Mouse (Mus musculus): ENCODE measurements around the gene Ccdc85c. TPM values are rescaled to one million over a fixed set of nuclear protein-coding genes. Genes with fewer than 3 reads are reported as not detected.

Gene Ccdc85c
- polyA plus RNA-seq, 1 experiment from 2014 or later, result 8.2 TPM

- peak overlapping the region; percentile 92; the same call in 1 of the 2 replicates for H3K4me2 ChIP-seq (ENCODE audit: low read length)
- no peaks in the 10 kb centered on the region for H3K36me3 ChIP-seq (ENCODE audit: control insufficient read depth, insufficient read depth, low read length)
- H3K4me1 ChIP-seq (ENCODE audit: control insufficient read depth in 2 of 2, insufficient read depth in 2 of 2, low read length in 2 of 2), result peaks cover 53 to 66% of the 10 kb centered on the region in 2 experiments
- peak overlapping the region; percentile 41; the same call in 1 of the 2 replicates for H3K9ac ChIP-seq (ENCODE audit: low read length)
- ATAC-seq (ENCODE audit: insufficient number of reproducible peaks, insufficient read depth, low FRiP score, low read depth), result no peak
- H3K4me3 ChIP-seq (ENCODE audit: control insufficient read depth in 1 of 2, insufficient read depth in 1 of 2, low read depth in 1 of 2, low read length in 2 of 2), result no peak overlapping the region
- no peak overlapping the region for H3K27ac ChIP-seq (replicated peaks in 1 of 2; ENCODE audit: control insufficient read depth in 1 of 2, insufficient read depth in 1 of 2, low read depth in 2 of 2, low read length in 2 of 2)
- H3K9me3 ChIP-seq (ENCODE audit: control insufficient read depth, low read length), result no peaks in the 10 kb centered on the region
- H3K27me3 ChIP-seq (ENCODE audit: control insufficient read depth, insufficient read depth, low read length), result no peaks in the 10 kb centered on the region
- WGBS, result 48% methylated on average over 16 of the region's 16 CpGs
Observed at GRCm38 (mm10) chr12:108271351-108272142, 3.7 kb downstream of the Ccdc85c start.

DNA sequence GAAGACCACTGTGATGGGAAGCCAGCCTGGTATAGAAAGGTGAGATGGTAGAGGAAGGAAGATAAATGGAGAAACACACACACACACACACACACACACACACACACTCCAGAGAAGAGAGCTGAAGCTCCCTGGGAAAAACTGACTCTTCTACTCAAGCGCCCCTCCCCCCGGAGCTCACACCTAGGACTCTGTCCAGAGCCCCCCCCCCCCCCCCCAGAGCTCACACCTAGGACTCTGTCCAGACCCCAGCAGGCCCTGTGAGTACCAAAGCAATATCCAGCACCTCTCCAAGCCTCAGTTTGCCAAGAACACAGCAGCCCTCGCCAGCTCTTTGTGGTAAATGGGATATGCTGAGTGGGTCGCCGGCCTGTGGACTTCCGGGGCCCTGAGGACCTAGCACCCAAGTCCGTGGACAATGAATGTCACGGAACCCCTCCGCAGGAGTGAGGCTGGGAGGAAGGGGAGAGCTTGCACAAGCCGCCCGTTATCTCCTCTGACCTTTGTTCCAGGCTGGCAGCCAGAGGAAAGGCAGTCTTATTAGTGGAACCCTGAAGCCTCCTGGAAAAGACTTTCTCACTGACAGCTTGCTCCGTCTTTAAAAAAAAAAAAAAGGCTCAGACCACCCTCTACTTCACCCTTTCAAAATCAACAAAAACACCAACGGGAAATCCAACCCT is 4.8 kb downstream of the Ccdc85c start:
- no peak for ATAC-seq (ENCODE audit: insufficient number of reproducible peaks, insufficient read depth, low FRiP score, low read depth)
- H3K27ac ChIP-seq (replicated peaks in 1 of 2; ENCODE audit: control insufficient read depth in 1 of 2, insufficient read depth in 1 of 2, low read depth in 2 of 2, low read length in 2 of 2), result peak overlapping the region; percentile 11 to 55
- H3K4me3 ChIP-seq (ENCODE audit: control insufficient read depth in 1 of 2, insufficient read depth in 1 of 2, low read depth in 1 of 2, low read length in 2 of 2), result no peak overlapping the region; a peak in 1 of 4 replicates
- no peaks in the 10 kb centered on the region for H3K27me3 ChIP-seq (ENCODE audit: control insufficient read depth, insufficient read depth, low read length)
- no peaks in the 10 kb centered on the region for H3K36me3 ChIP-seq (ENCODE audit: control insufficient read depth, insufficient read depth, low read length)
- peaks cover 63 to 76% of the 10 kb centered on the region in 2 experiments for H3K4me1 ChIP-seq (ENCODE audit: control insufficient read depth in 2 of 2, insufficient read depth in 2 of 2, low read length in 2 of 2)
- no peaks in the 10 kb centered on the region for H3K9me3 ChIP-seq (ENCODE audit: control insufficient read depth, low read length)
- H3K9ac ChIP-seq (ENCODE audit: low read length), result 0 out of 2 replicates have a peak overlapping the region, but pooled peaks have one; percentile 41
- H3K4me2 ChIP-seq (ENCODE audit: low read length), result peak overlapping the region; percentile 47
- 17% methylated on average over 11 of the region's 13 CpGs for WGBS

DNA sequence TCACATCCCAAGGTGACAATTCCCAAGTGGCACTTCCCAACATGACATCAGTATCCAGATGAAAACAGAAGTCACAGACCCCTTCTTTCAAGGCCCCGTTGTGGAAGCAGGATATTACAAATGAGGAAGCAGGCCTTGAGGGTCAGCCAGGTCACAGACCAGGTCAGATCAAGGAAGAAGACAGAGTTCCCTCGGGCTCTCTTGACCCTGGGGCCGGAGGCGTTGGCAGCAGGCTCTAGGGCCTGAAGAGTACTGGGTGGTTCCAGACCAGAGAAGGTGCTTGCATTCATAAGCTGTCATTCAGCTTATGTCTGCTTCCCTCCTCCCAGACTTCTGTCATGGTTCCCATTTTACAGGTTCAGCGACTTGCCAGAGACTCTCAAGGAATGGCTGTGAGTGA is 5.5 kb downstream of the Ccdc85c start:
- H3K27me3 ChIP-seq (ENCODE audit: control insufficient read depth, insufficient read depth, low read length), result no peaks in the 10 kb centered on the region
- H3K9ac ChIP-seq (ENCODE audit: low read length), result no peak overlapping the region
- H3K4me1 ChIP-seq (ENCODE audit: control insufficient read depth in 2 of 2, insufficient read depth in 2 of 2, low read length in 2 of 2), result peaks cover 65 to 83% of the 10 kb centered on the region in 2 experiments
- no peak overlapping the region for H3K4me3 ChIP-seq (ENCODE audit: control insufficient read depth in 1 of 2, insufficient read depth in 1 of 2, low read depth in 1 of 2, low read length in 2 of 2)
- WGBS, result 64% methylated on average over 5 of the region's 5 CpGs
- ATAC-seq (ENCODE audit: insufficient number of reproducible peaks, insufficient read depth, low FRiP score, low read depth), result no peak
- H3K9me3 ChIP-seq (ENCODE audit: control insufficient read depth, low read length), result no peaks in the 10 kb centered on the region
- no peak overlapping the region for H3K4me2 ChIP-seq (ENCODE audit: low read length)
- H3K27ac ChIP-seq (replicated peaks in 1 of 2; ENCODE audit: control insufficient read depth in 1 of 2, insufficient read depth in 1 of 2, low read depth in 2 of 2, low read length in 2 of 2), result no peak overlapping the region
- no peaks in the 10 kb centered on the region for H3K36me3 ChIP-seq (ENCODE audit: control insufficient read depth, insufficient read depth, low read length)

DNA sequence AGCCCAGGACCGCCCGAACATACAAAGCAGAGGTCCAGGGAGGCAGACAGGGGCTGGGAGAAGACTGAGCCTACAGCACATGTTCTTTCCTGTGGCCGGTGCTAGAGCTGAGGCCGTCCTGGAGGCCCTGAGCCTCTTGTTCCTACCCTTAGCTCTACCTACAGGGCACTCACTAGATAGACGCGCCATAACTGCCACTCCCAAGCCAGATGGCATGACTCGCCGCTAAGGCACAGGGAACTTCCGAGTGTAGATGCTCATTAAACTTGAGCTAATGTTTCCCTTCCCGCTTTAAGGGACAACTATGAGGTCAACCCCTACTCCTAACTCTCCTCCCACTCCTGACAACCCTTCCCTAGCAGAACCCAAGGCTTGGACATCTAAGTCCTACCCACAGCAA is 6.3 kb downstream of the Ccdc85c start:
- H3K4me1 ChIP-seq (ENCODE audit: control insufficient read depth in 2 of 2, insufficient read depth in 2 of 2, low read length in 2 of 2), result peaks cover 73 to 82% of the 10 kb centered on the region in 2 experiments
- H3K36me3 ChIP-seq (ENCODE audit: control insufficient read depth, insufficient read depth, low read length), result no peaks in the 10 kb centered on the region
- H3K9ac ChIP-seq (ENCODE audit: low read length), result no peak overlapping the region
- H3K27me3 ChIP-seq (ENCODE audit: control insufficient read depth, insufficient read depth, low read length), result no peaks in the 10 kb centered on the region
- WGBS, result 85% methylated on average over 10 of the region's 10 CpGs
- H3K27ac ChIP-seq (replicated peaks in 1 of 2; ENCODE audit: control insufficient read depth in 1 of 2, insufficient read depth in 1 of 2, low read depth in 2 of 2, low read length in 2 of 2), result no peak overlapping the region
- ATAC-seq (ENCODE audit: insufficient number of reproducible peaks, insufficient read depth, low FRiP score, low read depth), result no peak
- H3K4me2 ChIP-seq (ENCODE audit: low read length), result no peak overlapping the region
- H3K4me3 ChIP-seq (ENCODE audit: control insufficient read depth in 1 of 2, insufficient read depth in 1 of 2, low read depth in 1 of 2, low read length in 2 of 2), result no peak overlapping the region
- no peaks in the 10 kb centered on the region for H3K9me3 ChIP-seq (ENCODE audit: control insufficient read depth, low read length)

- Histone ChIP-seq H3K4me3 (ENCODE audit: control insufficient read depth in 1 of 2, insufficient read depth in 1 of 2, low read depth in 1 of 2, low read length in 2 of 2) (no peak overlapping the region), H3K4me1 (ENCODE audit: control insufficient read depth in 2 of 2, insufficient read depth in 2 of 2, low read length in 2 of 2) (peaks cover 69 to 79% of the 10 kb centered on the region in 2 experiments), H3K27me3 (ENCODE audit: control insufficient read depth, insufficient read depth, low read length) (no peaks in the 10 kb centered on the region), H3K27ac (replicated peaks in 1 of 2; ENCODE audit: control insufficient read depth in 1 of 2, insufficient read depth in 1 of 2, low read depth in 2 of 2, low read length in 2 of 2) (no peak overlapping the region), H3K9ac (ENCODE audit: low read length) (no peak overlapping the region; the same call in 1 of the 2 replicates), H3K4me2 (ENCODE audit: low read length) (no peak overlapping the region), H3K36me3 (ENCODE audit: control insufficient read depth, insufficient read depth, low read length) (no peaks in the 10 kb centered on the region), H3K9me3 (ENCODE audit: control insufficient read depth, low read length) (no peaks in the 10 kb centered on the region)
- WGBS, result 48% methylated on average over 7 of the region's 7 CpGs
- ATAC-seq (ENCODE audit: insufficient number of reproducible peaks, insufficient read depth, low FRiP score, low read depth), result no peak
Observed at GRCm38 (mm10) chr12:108267653-108268052, 7.6 kb downstream of the Ccdc85c start.

- Histone ChIP-seq H3K27me3 (ENCODE audit: control insufficient read depth, insufficient read depth, low read length) (no peaks in the 10 kb centered on the region), H3K27ac (replicated peaks in 1 of 2; ENCODE audit: control insufficient read depth in 1 of 2, insufficient read depth in 1 of 2, low read depth in 2 of 2, low read length in 2 of 2) (no peak overlapping the region), H3K9ac (ENCODE audit: low read length) (peak overlapping the region; percentile 28; the same call in 1 of the 2 replicates), H3K9me3 (ENCODE audit: control insufficient read depth, low read length) (no peaks in the 10 kb centered on the region), H3K4me3 (ENCODE audit: control insufficient read depth in 1 of 2, insufficient read depth in 1 of 2, low read depth in 1 of 2, low read length in 2 of 2) (no peak overlapping the region), H3K4me2 (ENCODE audit: low read length) (0 out of 2 replicates have a peak overlapping the region, but pooled peaks have one; percentile 14), H3K4me1 (ENCODE audit: control insufficient read depth in 2 of 2, insufficient read depth in 2 of 2, low read length in 2 of 2) (peaks cover 58 to 67% of the 10 kb centered on the region in 2 experiments), H3K36me3 (ENCODE audit: control insufficient read depth, insufficient read depth, low read length) (no peaks in the 10 kb centered on the region)
- ATAC-seq (ENCODE audit: insufficient number of reproducible peaks, insufficient read depth, low FRiP score, low read depth), result no peak
- WGBS, result 44% methylated on average over 27 of the region's 27 CpGs
Observed at GRCm38 (mm10) chr12:108265831-108266619, 9.2 kb downstream of the Ccdc85c start.

DNA sequence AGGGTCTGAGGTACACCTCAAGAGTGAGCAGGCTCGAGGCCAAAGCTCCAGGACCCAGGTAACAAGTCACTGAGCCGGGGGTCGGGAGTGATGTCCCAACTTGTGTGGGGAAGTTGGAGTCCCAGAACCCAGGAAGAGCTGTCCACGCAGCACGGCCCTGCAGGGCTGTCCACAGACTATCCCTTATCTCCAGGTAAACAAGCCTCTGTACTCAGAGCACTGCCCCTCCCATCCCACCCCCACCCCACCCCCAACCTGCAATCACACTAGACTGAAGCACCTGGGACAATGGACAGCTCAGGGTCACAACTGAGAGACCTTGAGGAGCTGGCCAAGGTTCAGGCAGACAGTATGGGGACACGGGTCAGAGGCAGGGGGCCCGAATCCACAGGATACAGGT is 10.3 kb downstream of the Ccdc85c start:
- Histone ChIP-seq H3K9ac (ENCODE audit: low read length) (no peak overlapping the region), H3K27me3 (ENCODE audit: control insufficient read depth, insufficient read depth, low read length) (no peaks in the 10 kb centered on the region), H3K27ac (replicated peaks in 1 of 2; ENCODE audit: control insufficient read depth in 1 of 2, insufficient read depth in 1 of 2, low read depth in 2 of 2, low read length in 2 of 2) (no peak overlapping the region)

More for the DNA sequence above, 10.3 kb downstream of the Ccdc85c start:
- no peak for ATAC-seq (ENCODE audit: insufficient number of reproducible peaks, insufficient read depth, low FRiP score, low read depth)
- Histone ChIP-seq H3K4me3 (ENCODE audit: control insufficient read depth in 1 of 2, insufficient read depth in 1 of 2, low read depth in 1 of 2, low read length in 2 of 2) (no peak overlapping the region), H3K4me1 (ENCODE audit: control insufficient read depth in 2 of 2, insufficient read depth in 2 of 2, low read length in 2 of 2) (peaks cover 52 to 60% of the 10 kb centered on the region in 2 experiments), H3K36me3 (ENCODE audit: control insufficient read depth, insufficient read depth, low read length) (no peaks in the 10 kb centered on the region), H3K4me2 (ENCODE audit: low read length) (no peak overlapping the region), H3K9me3 (ENCODE audit: control insufficient read depth, low read length) (no peaks in the 10 kb centered on the region)
- 61% methylated on average over 7 of the region's 7 CpGs for WGBS

Measured in heart, embryonic 14.5 days (tissue).